Mouse (Mus musculus) intestine, postnatal 0 days (tissue): ENCODE measurements around the gene Kcnn4. TPM values are rescaled to one million over a fixed set of nuclear protein-coding genes. Genes with fewer than 3 reads are reported as not detected.

Experiments used
- ATAC-seq: fragments of 200-750 bp; cut with Nextera tagmentation; 2 replicates; pipeline ENCODE4 v1.8.0; 2017; ENCODE audit warnings: mild to moderate bottlenecking, moderate TSS enrichment, moderate library complexity
- H3K27ac ChIP-seq: fragments of 300-500 bp; sonication (generic); 2 replicates; pipeline ENCODE4 v1.5.1; 2014; ENCODE audit warnings: mild to moderate bottlenecking, low read depth, low read length, moderate library complexity
- H3K27me3 ChIP-seq: fragments of 300-500 bp; sonication (generic); replicated peaks from 2 replicates; pipeline ENCODE4 v1.6.1; 2014; ENCODE audit warnings: low read length, mixed read lengths; ENCODE audit not compliant: control insufficient read depth, insufficient read depth
- H3K36me3 ChIP-seq: fragments of 300-500 bp; sonication (generic); 2 replicates; pipeline ENCODE4 v1.6.1; 2014; ENCODE audit warnings: mild to moderate bottlenecking, moderate library complexity; ENCODE audit not compliant: control insufficient read depth, insufficient read depth
- H3K4me1 ChIP-seq: fragments of 300-500 bp; sonication (generic); replicated peaks from 2 replicates; pipeline ENCODE4 v1.6.1; 2014; ENCODE audit warnings: antibody characterized with exemption, low read length, mixed read lengths; ENCODE audit not compliant: control insufficient read depth, insufficient read depth
- H3K4me2 ChIP-seq: fragments of 300-500 bp; sonication (generic); replicated peaks from 2 replicates; pipeline ENCODE4 v1.6.1; 2014; ENCODE audit warnings: low read depth, mild to moderate bottlenecking, moderate library complexity
- H3K4me3 ChIP-seq: fragments of 300-500 bp; sonication (generic); 2 replicates; pipeline ENCODE4 v1.5.1; 2014; ENCODE audit warnings: low read depth, low read length
- H3K9ac ChIP-seq: fragments of 300-500 bp; sonication (generic); 2 replicates; pipeline ENCODE4 v1.6.1; 2014; ENCODE audit warnings: mild to moderate bottlenecking, low read depth, low read length
- H3K9me3 ChIP-seq: fragments of 300-500 bp; sonication (generic); 2 replicates; pipeline ENCODE4 v1.6.1; 2016; ENCODE audit warnings: mixed run types; ENCODE audit not compliant: control insufficient read depth
- CTCF ChIP-seq: sonication (generic); IDR thresholded peaks from 2 replicates; pipeline ENCODE4 v1.5.1; 2016; ENCODE audit warnings: low read depth, mild to moderate bottlenecking, control low read depth, antibody characterized with exemption, moderate library complexity
- WGBS: fragments of 180-500 bp; shearing (Covaris S2); extraction: QIAGEN DNeasy Blood & Tissue Kit; methylation state at CpG from one replicate; pipeline ENCODE4 v1.1.7; 2014; 5-methylcytosine and 5-hydroxymethylcytosine counted together
- polyA plus RNA-seq: library from polyadenylated mRNA; unstranded; fragments of >200 nt; fragmentation: Nextera tagmentation; extraction: Ambion mirVana; gene quantifications from 2 replicates; pipeline ENCODE4 v1.2.1, GENCODE M21; 2015

The Kcnn4 gene
- polyA plus RNA-seq, 1 experiment from 2014 or later, result 3.2 TPM

DNA sequence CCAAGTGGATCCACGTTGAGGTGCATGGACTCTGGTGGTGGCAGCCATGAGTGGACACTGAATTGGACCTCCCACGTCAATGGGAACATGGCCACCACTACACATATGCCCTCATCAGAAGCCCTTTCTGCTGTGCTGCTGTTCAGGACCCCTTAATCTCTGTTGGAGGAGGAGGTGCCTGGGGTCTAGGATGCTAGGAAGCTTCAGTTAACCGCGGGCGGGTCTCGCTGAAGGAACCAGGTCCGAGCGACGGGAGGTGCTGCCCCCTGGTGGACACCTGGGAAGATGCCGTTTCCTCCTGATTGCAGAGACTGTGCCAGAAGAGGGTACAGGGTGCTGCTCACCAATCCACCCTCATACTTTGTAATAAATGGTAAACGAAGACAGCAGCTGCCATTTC lies 14.8 kb downstream of the Kcnn4 start:
- Histone ChIP-seq H3K9ac (no peak overlapping the region), H3K9me3 (no peaks in the 10 kb centered on the region), H3K4me2 (no peak overlapping the region), H3K36me3 (no peaks in the 10 kb centered on the region), H3K27ac (no peak overlapping the region), H3K27me3 (no peaks in the 10 kb centered on the region), H3K4me3 (no peak overlapping the region), H3K4me1 (no peaks in the 10 kb centered on the region)
- no peak for ATAC-seq
- 7% methylated on average over 11 of the region's 11 CpGs for WGBS
- peak; percentile 91 for TF ChIP-seq CTCF

- H3K4me2 ChIP-seq, result no peak overlapping the region
- H3K27ac ChIP-seq, result no peak overlapping the region
- no peak for ATAC-seq
- H3K27me3 ChIP-seq, result no peaks in the 10 kb centered on the region
- no peak overlapping the region for H3K9ac ChIP-seq
- H3K4me1 ChIP-seq, result no peaks in the 10 kb centered on the region
- 66% methylated on average over 10 of the region's 10 CpGs for WGBS
- no peaks in the 10 kb centered on the region for H3K9me3 ChIP-seq
- no peak for TF ChIP-seq CTCF
- no peak overlapping the region for H3K4me3 ChIP-seq
- no peaks in the 10 kb centered on the region for H3K36me3 ChIP-seq
Measured at GRCm38 (mm10) chr7:24387059-24387556, 17.0 kb downstream of the Kcnn4 start.

- no peak for ATAC-seq
- no peaks in the 10 kb centered on the region for H3K9me3 ChIP-seq
- no peak overlapping the region for H3K27ac ChIP-seq
- TF ChIP-seq CTCF, result no peak
- H3K36me3 ChIP-seq, result no peaks in the 10 kb centered on the region
- no peak overlapping the region for H3K4me2 ChIP-seq
- no peaks in the 10 kb centered on the region for H3K4me1 ChIP-seq
- H3K4me3 ChIP-seq, result no peak overlapping the region
- 72% methylated on average over 13 of the region's 13 CpGs for WGBS
- no peaks in the 10 kb centered on the region for H3K27me3 ChIP-seq
- H3K9ac ChIP-seq, result no peak overlapping the region
Measured at GRCm38 (mm10) chr7:24389516-24390187, 19.6 kb downstream of the Kcnn4 start.

- Histone ChIP-seq H3K4me1 (no peaks in the 10 kb centered on the region), H3K4me2 (no peak overlapping the region), H3K36me3 (no peaks in the 10 kb centered on the region), H3K9me3 (no peaks in the 10 kb centered on the region), H3K9ac (no peak overlapping the region), H3K27me3 (no peaks in the 10 kb centered on the region), H3K4me3 (no peak overlapping the region), H3K27ac (no peak overlapping the region)
- no peak for ATAC-seq
- TF ChIP-seq CTCF, result no peak
- WGBS, result 60% methylated on average over 7 of the region's 7 CpGs
Measured at GRCm38 (mm10) chr7:24390512-24390911, 20.4 kb downstream of the Kcnn4 start.

DNA sequence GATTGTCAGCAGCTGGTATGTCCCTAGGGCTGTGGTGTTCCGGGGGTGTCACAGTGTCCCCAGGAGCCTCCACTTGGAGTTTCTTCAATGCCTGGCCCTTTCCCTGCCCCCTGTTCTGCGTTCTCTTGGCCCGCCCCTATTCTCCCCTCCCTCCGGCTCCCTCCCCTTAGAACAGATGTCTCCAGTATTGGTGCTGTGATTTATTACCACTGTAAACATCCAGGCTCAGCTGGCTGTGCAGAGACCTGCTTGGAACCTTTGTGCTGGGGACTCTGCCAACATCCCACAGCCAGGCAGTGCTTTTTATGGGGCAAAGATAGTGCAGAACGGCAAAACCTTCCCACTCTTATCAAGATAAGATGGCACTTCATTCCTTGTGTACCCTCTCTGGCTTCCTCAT lies 21.0 kb downstream of the Kcnn4 start:
- H3K4me3 ChIP-seq, result no peak overlapping the region
- 1% methylated on average over 5 of the region's 5 CpGs for WGBS
- H3K9ac ChIP-seq, result no peak overlapping the region

DNA sequence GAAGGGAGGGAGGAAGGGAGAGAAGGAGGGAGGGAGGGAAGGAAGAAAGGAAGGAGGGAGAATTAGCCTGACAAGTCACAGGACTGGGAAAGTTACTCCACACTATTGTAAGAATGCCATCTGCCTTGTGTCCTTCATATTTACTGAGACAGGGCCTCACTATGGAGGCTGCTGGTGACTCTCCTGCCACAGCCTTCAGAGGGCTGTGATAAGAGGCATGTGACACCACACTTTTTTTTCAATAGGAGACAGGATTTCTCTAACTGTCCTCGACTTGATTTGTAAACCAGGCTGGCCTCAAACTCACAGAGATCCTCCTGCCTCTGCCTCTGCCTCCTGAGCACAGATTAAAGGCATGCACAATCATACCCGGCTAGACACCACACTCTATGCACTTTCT lies 21.6 kb downstream of the Kcnn4 start:
- H3K27me3 ChIP-seq, result no peaks in the 10 kb centered on the region
- ATAC-seq, result no peak
- no peak overlapping the region for H3K4me3 ChIP-seq
- TF ChIP-seq CTCF, result no peak
- H3K9ac ChIP-seq, result no peak overlapping the region
- H3K4me2 ChIP-seq, result no peak overlapping the region
- no peaks in the 10 kb centered on the region for H3K4me1 ChIP-seq
- H3K9me3 ChIP-seq, result no peaks in the 10 kb centered on the region
- no peaks in the 10 kb centered on the region for H3K36me3 ChIP-seq
- WGBS, result 73% methylated on average over 2 of the region's 2 CpGs
- H3K27ac ChIP-seq, result no peak overlapping the region

More for the DNA sequence above, 21.0 kb downstream of the Kcnn4 start:
- H3K4me2 ChIP-seq, result no peak overlapping the region; the same call in 1 of the 2 replicates
- H3K36me3 ChIP-seq, result no peaks in the 10 kb centered on the region
- no peak overlapping the region for H3K27ac ChIP-seq
- ATAC-seq, result peak; percentile 72
- no peak for TF ChIP-seq CTCF
- no peaks in the 10 kb centered on the region for H3K4me1 ChIP-seq
- H3K27me3 ChIP-seq, result no peaks in the 10 kb centered on the region
- no peaks in the 10 kb centered on the region for H3K9me3 ChIP-seq
